Mouse (Mus musculus): Measurements from ENCODE around the gene Ybx1. TPM values are rescaled to one million over a fixed set of nuclear protein-coding genes. Genes with fewer than 3 reads are reported as not detected.
A peak's percentile ranks its signal among the peaks of the same experiment; 100 is the strongest.

The Ybx1 gene
- polyA plus RNA-seq, 1 experiment from 2014 or later: 673 TPM

DNA sequence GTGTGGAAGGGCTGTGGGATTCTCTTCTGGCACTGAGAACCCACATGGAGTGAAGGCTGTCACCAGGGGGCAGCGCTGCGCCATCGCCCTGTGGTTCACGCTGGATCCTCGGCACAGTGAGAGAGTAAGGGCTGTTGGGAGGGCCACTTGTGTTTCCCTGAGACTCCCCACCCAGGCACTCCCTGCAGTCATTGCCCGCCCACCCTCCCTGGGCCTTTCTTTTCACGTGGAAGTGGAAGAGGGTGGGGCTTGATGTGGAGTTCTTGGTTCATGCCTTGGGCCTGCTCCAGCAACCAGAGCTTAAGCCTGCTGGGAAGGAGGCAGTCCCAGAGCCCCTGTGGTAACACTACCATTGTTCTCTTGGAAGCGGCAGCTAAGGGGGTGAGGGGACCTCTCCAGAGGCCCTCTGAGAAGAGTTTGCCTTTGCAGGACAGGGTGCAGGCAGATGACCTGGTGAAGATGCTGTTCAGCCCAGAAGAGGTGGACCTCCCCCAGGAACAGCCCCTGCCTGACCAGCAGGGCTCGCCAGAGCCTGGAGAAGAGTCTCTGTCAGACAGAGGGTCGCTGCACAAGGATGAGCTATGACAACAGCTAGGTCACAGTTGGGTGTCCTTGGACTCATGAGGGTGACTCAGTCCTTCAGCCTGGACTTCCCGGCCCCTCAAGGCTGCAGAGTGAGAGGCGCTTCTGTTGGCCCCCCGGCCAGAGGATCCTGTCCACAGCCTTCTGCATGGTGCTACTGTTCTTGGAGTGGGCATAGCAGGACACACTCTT is 46.8 kb downstream of the Ybx1 start:
- H3K9me3 ChIP-seq (ENCODE audit: control insufficient read depth, low read length): no peaks in the 10 kb centered on the region
- H3K4me3 ChIP-seq (ENCODE audit: low read depth, low read length): no peak overlapping the region
- ATAC-seq (ENCODE audit: low read depth) (peak; percentile 85), DNase-seq (ENCODE audit: low spot score) (peak; percentile 74)
- peaks cover 55% of the 10 kb centered on the region for H3K36me3 ChIP-seq (ENCODE audit: control insufficient read depth, insufficient read depth, low read length)
- H3K9ac ChIP-seq (ENCODE audit: low read depth, low read length): no peak overlapping the region
- no peaks in the 10 kb centered on the region for H3K27me3 ChIP-seq (replicated peaks; ENCODE audit: control insufficient read depth, insufficient read depth, low read length)
- H3K27ac ChIP-seq (replicated peaks; ENCODE audit: low read depth, low read length): peak overlapping the region; percentile 41
- H3K4me2 ChIP-seq (ENCODE audit: low read depth, low read length): no peak overlapping the region
- H3K4me1 ChIP-seq (ENCODE audit: control insufficient read depth, insufficient read depth, low read length): no peaks in the 10 kb centered on the region
- WGBS: 32% methylated on average over 12 of the region's 13 CpGs

GRCm38 (mm10) chr4:119246688-119247225 is 47.6 kb downstream of the Ybx1 start:
- no peak overlapping the region for H3K9ac ChIP-seq (ENCODE audit: low read depth, low read length)
- H3K4me1 ChIP-seq (ENCODE audit: control insufficient read depth, insufficient read depth, low read length): no peaks in the 10 kb centered on the region
- no peak for ATAC-seq (ENCODE audit: low read depth)
- 81% methylated on average over 14 of the region's 14 CpGs for WGBS
- H3K27me3 ChIP-seq (replicated peaks; ENCODE audit: control insufficient read depth, insufficient read depth, low read length): no peaks in the 10 kb centered on the region
- no peak overlapping the region for H3K27ac ChIP-seq (replicated peaks; ENCODE audit: low read depth, low read length)
- H3K9me3 ChIP-seq (ENCODE audit: control insufficient read depth, low read length): no peaks in the 10 kb centered on the region
- H3K36me3 ChIP-seq (ENCODE audit: control insufficient read depth, insufficient read depth, low read length): peaks cover 64% of the 10 kb centered on the region
- DNase-seq (ENCODE audit: low spot score): no peak
- no peak overlapping the region for H3K4me3 ChIP-seq (ENCODE audit: low read depth, low read length)
- H3K4me2 ChIP-seq (ENCODE audit: low read depth, low read length): no peak overlapping the region

GRCm38 (mm10) chr4:119245961-119246360 is 48.4 kb downstream of the Ybx1 start:
- Histone ChIP-seq H3K4me1 (ENCODE audit: control insufficient read depth, insufficient read depth, low read length) (no peaks in the 10 kb centered on the region), H3K36me3 (ENCODE audit: control insufficient read depth, insufficient read depth, low read length) (peaks cover 72% of the 10 kb centered on the region), H3K9me3 (ENCODE audit: control insufficient read depth, low read length) (no peaks in the 10 kb centered on the region), H3K4me3 (ENCODE audit: low read depth, low read length) (no peak overlapping the region), H3K9ac (ENCODE audit: low read depth, low read length) (no peak overlapping the region), H3K4me2 (ENCODE audit: low read depth, low read length) (no peak overlapping the region), H3K27me3 (replicated peaks; ENCODE audit: control insufficient read depth, insufficient read depth, low read length) (no peaks in the 10 kb centered on the region), H3K27ac (replicated peaks; ENCODE audit: low read depth, low read length) (no peak overlapping the region)
- DNase-seq (ENCODE audit: low spot score) (no peak), ATAC-seq (ENCODE audit: low read depth) (no peak)
- WGBS: 77% methylated on average over 6 of the region's 9 CpGs

DNA sequence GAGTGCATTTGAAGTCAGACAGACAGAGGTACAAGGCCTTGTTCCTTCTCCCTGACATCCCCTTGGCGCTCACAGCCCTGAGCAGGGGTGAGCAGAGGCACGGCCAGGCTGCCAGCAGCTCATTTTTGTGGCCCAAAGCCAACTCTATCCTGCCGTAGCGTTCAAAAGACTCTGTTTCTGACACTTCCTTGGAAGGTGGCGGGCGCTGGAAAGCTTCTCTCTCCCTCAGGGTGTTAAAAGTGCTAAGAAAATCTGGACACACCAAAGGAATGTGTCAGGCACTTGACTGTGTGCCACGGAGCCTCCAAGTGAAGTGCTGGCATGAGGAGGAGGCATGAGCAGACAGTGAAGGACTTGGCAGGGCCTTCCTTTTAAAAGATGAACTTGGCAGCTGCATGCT is 48.8 kb downstream of the Ybx1 start:
- WGBS: 75% methylated on average over 7 of the region's 7 CpGs
- Histone ChIP-seq H3K9me3 (ENCODE audit: control insufficient read depth, low read length) (no peaks in the 10 kb centered on the region), H3K36me3 (ENCODE audit: control insufficient read depth, insufficient read depth, low read length) (peaks cover 76% of the 10 kb centered on the region), H3K27me3 (replicated peaks; ENCODE audit: control insufficient read depth, insufficient read depth, low read length) (no peaks in the 10 kb centered on the region), H3K4me2 (ENCODE audit: low read depth, low read length) (no peak overlapping the region), H3K4me1 (ENCODE audit: control insufficient read depth, insufficient read depth, low read length) (no peaks in the 10 kb centered on the region), H3K9ac (ENCODE audit: low read depth, low read length) (no peak overlapping the region), H3K27ac (replicated peaks; ENCODE audit: low read depth, low read length) (no peak overlapping the region), H3K4me3 (ENCODE audit: low read depth, low read length) (no peak overlapping the region)
- ATAC-seq (ENCODE audit: low read depth) (no peak; the same call in 1 of the 2 replicates), DNase-seq (ENCODE audit: low spot score) (peak; percentile 36)

GRCm38 (mm10) chr4:119244468-119245240 is 49.8 kb downstream of the Ybx1 start:
- Histone ChIP-seq H3K4me3 (ENCODE audit: low read depth, low read length) (no peak overlapping the region), H3K36me3 (ENCODE audit: control insufficient read depth, insufficient read depth, low read length) (peaks cover 83% of the 10 kb centered on the region), H3K4me2 (ENCODE audit: low read depth, low read length) (no peak overlapping the region), H3K9me3 (ENCODE audit: control insufficient read depth, low read length) (no peaks in the 10 kb centered on the region), H3K4me1 (ENCODE audit: control insufficient read depth, insufficient read depth, low read length) (no peaks in the 10 kb centered on the region), H3K27ac (replicated peaks; ENCODE audit: low read depth, low read length) (no peak overlapping the region), H3K9ac (ENCODE audit: low read depth, low read length) (no peak overlapping the region), H3K27me3 (replicated peaks; ENCODE audit: control insufficient read depth, insufficient read depth, low read length) (no peaks in the 10 kb centered on the region)
- DNase-seq (ENCODE audit: low spot score): no peak
- ATAC-seq (ENCODE audit: low read depth): no peak
- 86% methylated on average over 22 of the region's 22 CpGs for WGBS

DNA sequence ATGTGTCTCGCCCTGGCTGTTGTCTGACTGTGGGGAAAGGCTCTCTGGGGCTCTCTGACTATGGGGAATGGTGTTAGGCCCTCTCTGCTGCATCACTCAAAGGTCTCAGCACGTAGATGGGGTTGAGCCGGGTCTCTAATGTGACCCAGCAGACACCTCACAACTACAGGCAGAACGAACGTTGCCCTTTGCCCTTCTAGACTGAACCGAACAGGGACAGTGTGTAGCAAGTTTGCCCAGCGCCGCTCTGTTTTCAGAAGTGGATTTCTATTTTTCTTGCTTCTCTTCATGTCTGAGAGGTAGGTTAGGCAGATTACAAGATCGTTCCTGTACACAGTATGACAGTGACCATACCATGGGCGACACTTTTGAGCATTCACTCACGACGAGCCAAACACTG is 51.8 kb downstream of the Ybx1 start:
- no peak overlapping the region for H3K27ac ChIP-seq (replicated peaks; ENCODE audit: low read depth, low read length)
- no peak overlapping the region for H3K4me2 ChIP-seq (ENCODE audit: low read depth, low read length)
- no peaks in the 10 kb centered on the region for H3K27me3 ChIP-seq (replicated peaks; ENCODE audit: control insufficient read depth, insufficient read depth, low read length)
- H3K36me3 ChIP-seq (ENCODE audit: control insufficient read depth, insufficient read depth, low read length): peaks cover 87% of the 10 kb centered on the region
- ATAC-seq (ENCODE audit: low read depth): no peak
- no peak overlapping the region for H3K4me3 ChIP-seq (ENCODE audit: low read depth, low read length)
- H3K9me3 ChIP-seq (ENCODE audit: control insufficient read depth, low read length): no peaks in the 10 kb centered on the region
- no peaks in the 10 kb centered on the region for H3K4me1 ChIP-seq (ENCODE audit: control insufficient read depth, insufficient read depth, low read length)
- 89% methylated on average over 12 of the region's 12 CpGs for WGBS
- no peak for DNase-seq (ENCODE audit: low spot score)
- no peak overlapping the region for H3K9ac ChIP-seq (ENCODE audit: low read depth, low read length)

GRCm38 (mm10) chr4:119241664-119242063 is 52.7 kb downstream of the Ybx1 start:
- no peak overlapping the region for H3K27ac ChIP-seq (replicated peaks; ENCODE audit: low read depth, low read length)
- no peak for DNase-seq (ENCODE audit: low spot score)
- H3K27me3 ChIP-seq (replicated peaks; ENCODE audit: control insufficient read depth, insufficient read depth, low read length): no peaks in the 10 kb centered on the region
- no peak overlapping the region for H3K9ac ChIP-seq (ENCODE audit: low read depth, low read length)
- no peak for ATAC-seq (ENCODE audit: low read depth)
- peaks cover 91% of the 10 kb centered on the region for H3K36me3 ChIP-seq (ENCODE audit: control insufficient read depth, insufficient read depth, low read length)
- H3K4me1 ChIP-seq (ENCODE audit: control insufficient read depth, insufficient read depth, low read length): no peaks in the 10 kb centered on the region
- H3K4me3 ChIP-seq (ENCODE audit: low read depth, low read length): no peak overlapping the region
- no peaks in the 10 kb centered on the region for H3K9me3 ChIP-seq (ENCODE audit: control insufficient read depth, low read length)
- 89% methylated on average over 14 of the region's 14 CpGs for WGBS
- H3K4me2 ChIP-seq (ENCODE audit: low read depth, low read length): no peak overlapping the region

DNA sequence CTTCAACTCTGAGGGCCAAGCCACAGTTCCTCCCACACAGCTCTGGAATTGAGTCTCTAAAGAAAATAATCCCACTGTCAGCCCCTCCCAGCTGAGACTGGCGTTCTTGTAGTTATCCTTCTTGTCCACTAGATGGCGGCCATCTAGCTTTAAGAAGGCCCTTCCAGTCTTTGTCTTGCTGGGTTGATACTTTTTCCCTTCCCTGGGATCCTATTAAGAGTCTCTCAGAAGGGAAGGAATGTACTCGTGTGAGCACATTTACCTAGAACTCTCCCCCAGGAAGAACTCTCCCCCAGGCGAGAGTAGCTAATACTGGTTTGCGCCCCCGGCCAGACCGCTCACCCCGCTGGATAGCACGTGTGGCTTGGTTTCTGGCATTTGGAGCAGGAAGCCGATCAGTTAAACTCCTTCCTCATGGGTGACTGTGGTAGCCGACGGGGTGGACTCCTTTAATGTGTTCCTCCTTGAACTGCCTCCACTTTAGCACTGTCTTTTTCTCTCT is 55.2 kb downstream of the Ybx1 start:
- H3K4me3 ChIP-seq (ENCODE audit: low read depth, low read length): peak overlapping the region; percentile 14; the same call in 1 of the 2 replicates
- peak; percentile 76 for ATAC-seq (ENCODE audit: low read depth)
- peak overlapping the region; percentile 56; the same call in 1 of the 2 replicates for H3K9ac ChIP-seq (ENCODE audit: low read depth, low read length)
- H3K4me2 ChIP-seq (ENCODE audit: low read depth, low read length): peak overlapping the region; percentile 27; the same call in 1 of the 2 replicates
- DNase-seq (ENCODE audit: low spot score): peak; percentile 91
- peak overlapping the region; percentile 73; the same call in 1 of the 2 replicates for H3K27ac ChIP-seq (replicated peaks; ENCODE audit: low read depth, low read length)
- 41% methylated on average over 12 of the region's 12 CpGs for whole genome bisulfite sequencing
- H3K36me3 ChIP-seq (ENCODE audit: control insufficient read depth, insufficient read depth, low read length): peaks cover 83% of the 10 kb centered on the region
- no peaks in the 10 kb centered on the region for H3K9me3 ChIP-seq (ENCODE audit: control insufficient read depth, low read length)
- peaks cover 4% of the 10 kb centered on the region; the same call in 1 of the 2 replicates for H3K4me1 ChIP-seq (ENCODE audit: control insufficient read depth, insufficient read depth, low read length)
- H3K27me3 ChIP-seq (replicated peaks; ENCODE audit: control insufficient read depth, insufficient read depth, low read length): no peaks in the 10 kb centered on the region
